ENCODE assay signal across 21 mouse cellular contexts in the genomic region with DNA sequence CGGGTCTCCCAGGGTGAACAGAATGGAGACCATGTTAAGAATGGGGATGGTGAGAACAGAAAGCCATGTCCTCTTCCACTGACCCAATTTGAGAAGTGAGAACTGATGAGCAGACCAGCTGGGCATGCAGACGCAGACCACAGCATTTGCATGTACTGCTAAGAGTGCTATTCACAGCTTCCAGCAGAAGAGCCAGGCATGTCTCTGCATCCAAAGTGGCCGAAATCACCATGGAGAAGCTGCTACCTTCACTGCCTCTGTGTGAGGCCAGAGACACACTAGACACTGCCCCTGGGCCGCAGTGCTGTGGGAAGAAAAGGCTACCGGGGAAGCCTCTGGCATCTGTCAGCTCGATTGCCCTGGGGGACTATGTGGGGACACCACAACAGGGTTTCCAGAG.
"Had no signal": no experiment of that assay in that cellular context is flagged by ENCODE, and none has a peak within 500 bp of the region (broad histone marks: within the 10 kb centered on the region; RNA-seq: fewer than 3 reads in every experiment).

No protein-coding gene starts in this region.

- H3K4me3 ChIP-seq: limb, embryonic 12.5 days; limb, embryonic 15.5 days; megakaryocyte, embryonic 14.5 days; midbrain, embryonic 15.5 days; neural tube, embryonic 12.5 days had no signal

- ATAC-seq: liver, postnatal 0 days; lung, postnatal 0 days; midbrain, embryonic 15.5 days had no signal

- H3K9me3 ChIP-seq: limb, embryonic 12.5 days; limb, embryonic 15.5 days; midbrain, embryonic 15.5 days; neural tube, embryonic 12.5 days had no signal

- H3K4me2 ChIP-seq: limb, embryonic 12.5 days; limb, embryonic 15.5 days; liver, embryonic 11.5 days; lung, embryonic 14.5 days; midbrain, embryonic 11.5 days; midbrain, embryonic 15.5 days; neural tube, embryonic 12.5 days had no signal

- H3K27me3 ChIP-seq: limb, embryonic 12.5 days; limb, embryonic 15.5 days; megakaryocyte, embryonic 14.5 days; midbrain, embryonic 15.5 days; neural tube, embryonic 12.5 days had no signal

- H3K4me1 ChIP-seq: limb, embryonic 12.5 days; limb, embryonic 15.5 days; megakaryocyte, embryonic 14.5 days; midbrain, embryonic 15.5 days; neural tube, embryonic 12.5 days had no signal

- H3K9ac ChIP-seq: limb, embryonic 12.5 days; limb, embryonic 15.5 days; liver, embryonic 14.5 days; liver, postnatal 0 days; lung, embryonic 14.5 days; midbrain, embryonic 15.5 days; neural tube, embryonic 12.5 days had no signal

- DNase-seq: kidney, adult 18-20 months; kidney, adult 9 months; kidney, postnatal 14 days; kidney, postnatal 4 days; left cerebral cortex, postnatal 4 days; liver, postnatal 0 days; lung, embryonic 14.5 days; retina, postnatal 1 day; right cerebral cortex, postnatal 14 days; thymus, adult 18-20 months; thymus, postnatal 36 days had no signal

- H3K36me3 ChIP-seq: limb, embryonic 12.5 days; limb, embryonic 15.5 days; midbrain, embryonic 15.5 days; neural tube, embryonic 12.5 days had no signal

- H3K27ac ChIP-seq: limb, embryonic 12.5 days; limb, embryonic 15.5 days; liver, embryonic 14.5 days; macrophage; midbrain, embryonic 15.5 days; neural tube, embryonic 12.5 days had no signal
